Mouse (Mus musculus) heart, embryonic 13.5 days (tissue): ENCODE data around the gene Pcdh8. TPM values are rescaled to one million over a fixed set of nuclear protein-coding genes. Genes with fewer than 3 reads are reported as not detected.
A peak's percentile ranks its signal among the peaks of the same experiment; 100 is the strongest.

ENCODE experiments used
- microRNA counts: library from miRNA; unstranded; fragments of <30 nt; microRNA quantifications from one replicate; lab custom pipeline; 2016
- microRNA-seq: library from miRNA; unstranded; fragments of <30 nt; microRNA quantifications from one replicate; pipeline ENCODE4, GENCODE M21; 2016
- polyA plus RNA-seq: library from polyadenylated mRNA; unstranded; fragments of >200 nt; fragmentation: Nextera tagmentation; extraction: Ambion mirVana; gene quantifications from 2 replicates; pipeline ENCODE4 v1.2.1, GENCODE M21; 2015

The Pcdh8 gene
- polyA plus RNA-seq, 1 experiment from 2014 or later = 0.07 TPM

MicroRNAs within 50 kb of the gene (microRNA counts, 519-probe panel; counts per million panel counts)
- 209 counts per million, percentile 61 among the panel's probes with 10 or more counts for microRNA mmu-miR-759 (lab: Ali Mortazavi, UCI)

Small RNAs within 50 kb of the gene (microRNA-seq; reads per million reads assigned to microRNA genes)
- not detected for gene Mir759

Other genes starting within 250 kb of the Pcdh8 start
- 95.3 and 108 TPM in 2 replicates for gene Sugt1, start 183.6 kb downstream of the Pcdh8 start, polyA plus RNA-seq
- gene Cnmd, start 109.1 kb downstream of the Pcdh8 start, polyA plus RNA-seq = 2.2 and 2.9 TPM in 2 replicates
- gene Olfm4, start 212.8 kb upstream of the Pcdh8 start, polyA plus RNA-seq = 0.24 and 0.39 TPM in 2 replicates